Mouse (Mus musculus): ENCODE data around the gene Wnt3a. TPM values are rescaled to one million over a fixed set of nuclear protein-coding genes. Genes with fewer than 3 reads are reported as not detected.
"Not testable (repeated sequence)": the region's sequence is repeated elsewhere in the genome, so short reads cannot be mapped to it uniquely, and the experiment has no call there.

The Wnt3a gene
- polyA plus RNA-seq, 1 experiment from 2014 or later, result 12.6 TPM

DNA sequence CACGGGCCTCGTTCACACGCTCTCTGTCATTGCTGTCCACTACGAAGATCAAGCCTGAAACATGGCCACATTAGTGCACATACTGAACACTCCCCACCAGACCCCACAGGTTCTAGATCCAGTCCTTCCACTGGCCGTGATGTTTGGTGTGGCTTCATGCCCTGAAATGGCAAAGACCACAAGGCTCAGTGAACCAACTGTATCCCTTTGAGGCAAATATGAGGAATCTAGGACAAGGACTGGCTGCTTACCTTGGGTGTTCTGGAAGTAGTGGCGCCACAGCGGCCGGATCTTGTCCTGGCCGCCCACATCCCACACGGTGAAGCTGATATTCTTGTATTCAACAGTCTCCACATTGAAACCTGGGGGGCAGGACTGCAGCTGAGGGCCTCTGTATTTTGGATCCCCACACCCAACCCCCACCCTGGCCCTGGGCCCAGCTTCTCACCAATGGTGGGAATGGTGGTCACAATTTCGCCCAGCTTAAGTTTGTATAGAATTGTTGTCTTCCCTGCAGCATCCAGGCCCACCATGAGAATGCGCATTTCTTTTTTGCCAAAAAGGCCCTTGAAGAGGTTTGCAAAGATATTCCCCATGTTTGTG lies 77.6 kb downstream of the Wnt3a start:
- Histone ChIP-seq H3K4me1 (ENCODE audit: insufficient read depth, low read depth, low read length) (peaks cover under 1% of the 10 kb centered on the region; the same call in 1 of the 2 replicates), H3K27ac (ENCODE audit: low read length) (no peak overlapping the region), H3K36me3 (ENCODE audit: insufficient read depth, low read length) (peaks cover 19% of the 10 kb centered on the region; the same call in 1 of the 2 replicates), H3K9me3 (ENCODE audit: low read length) (no peaks in the 10 kb centered on the region), H3K9ac (replicated peaks; ENCODE audit: low read depth) (no peak overlapping the region), H3K4me3 (ENCODE audit: low read depth, low read length) (no peak overlapping the region), H3K27me3 (replicated peaks; ENCODE audit: insufficient read depth, low read length) (no peaks in the 10 kb centered on the region), H3K4me2 (replicated peaks; ENCODE audit: low read depth, low read length) (no peak overlapping the region)
- TF ChIP-seq CTCF (IDR thresholded peaks at IDR 0.05) (no peak), EP300 (IDR thresholded peaks at IDR 0.05) (no peak)
- ATAC-seq (no peak), DNase-seq (ENCODE audit: low spot score) (no peak)
- WGBS, result 83% methylated on average over 12 of the region's 12 CpGs

DNA sequence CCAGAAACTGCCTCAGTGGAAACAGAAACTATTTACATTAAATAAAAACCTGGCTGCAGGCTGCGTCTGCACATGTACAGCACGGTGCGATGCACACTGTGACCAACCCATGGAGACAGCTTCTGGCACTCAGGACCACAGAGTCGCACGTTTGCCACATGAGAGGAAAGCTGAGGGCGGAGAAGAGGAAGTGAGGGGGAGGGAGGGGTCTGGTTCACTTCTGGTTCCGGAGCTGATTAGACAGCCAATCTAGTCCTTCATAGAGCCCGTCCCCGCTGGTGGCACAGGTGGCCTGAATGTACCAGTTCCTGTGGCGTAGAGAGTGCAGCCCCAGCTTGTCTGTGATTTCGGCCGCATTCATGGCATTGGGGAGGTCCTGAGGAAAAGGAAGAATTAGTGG lies 78.2 kb downstream of the Wnt3a start:
- not testable (repeated sequence) for H3K27ac ChIP-seq (ENCODE audit: low read length); H3K4me1 ChIP-seq (ENCODE audit: insufficient read depth, low read depth, low read length); H3K9ac ChIP-seq (replicated peaks; ENCODE audit: low read depth); ATAC-seq; H3K4me2 ChIP-seq (replicated peaks; ENCODE audit: low read depth, low read length); H3K9me3 ChIP-seq (ENCODE audit: low read length); H3K27me3 ChIP-seq (replicated peaks; ENCODE audit: insufficient read depth, low read length); DNase-seq (ENCODE audit: low spot score); H3K4me3 ChIP-seq (ENCODE audit: low read depth, low read length)
- WGBS, result 60% methylated on average over 12 of the region's 12 CpGs
- H3K36me3 ChIP-seq (ENCODE audit: insufficient read depth, low read length), result peaks cover 19% of the 10 kb centered on the region; the same call in 1 of the 2 replicates

DNA sequence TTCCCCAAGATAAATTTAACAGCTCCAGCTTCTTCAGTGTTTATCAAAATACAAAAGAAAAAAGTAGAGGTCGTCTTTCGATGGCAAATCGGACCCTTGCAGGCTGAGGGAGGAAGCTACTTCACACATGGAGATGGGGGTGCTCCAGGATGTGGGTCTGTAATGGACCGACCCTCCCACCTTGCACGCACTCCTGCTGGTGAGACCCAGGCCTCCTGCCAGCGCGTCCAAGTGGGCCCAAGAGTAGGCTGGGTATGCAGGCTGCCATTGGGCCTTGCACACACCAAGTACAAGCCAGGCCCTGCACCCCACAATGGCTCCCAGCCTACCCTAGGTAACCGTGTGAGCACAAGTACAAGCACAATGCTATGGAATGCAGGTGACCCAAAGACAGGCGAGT lies 79.0 kb downstream of the Wnt3a start:
- H3K36me3 ChIP-seq (ENCODE audit: insufficient read depth, low read length), result peaks cover 19% of the 10 kb centered on the region; the same call in 1 of the 2 replicates
- H3K4me1 ChIP-seq (ENCODE audit: insufficient read depth, low read depth, low read length); H3K4me3 ChIP-seq (ENCODE audit: low read depth, low read length); ATAC-seq; DNase-seq (ENCODE audit: low spot score); H3K9me3 ChIP-seq (ENCODE audit: low read length); H3K27me3 ChIP-seq (replicated peaks; ENCODE audit: insufficient read depth, low read length); H3K4me2 ChIP-seq (replicated peaks; ENCODE audit: low read depth, low read length); H3K27ac ChIP-seq (ENCODE audit: low read length); H3K9ac ChIP-seq (replicated peaks; ENCODE audit: low read depth): not testable (repeated sequence)
- WGBS, result 74% methylated on average over 7 of the region's 9 CpGs

DNA sequence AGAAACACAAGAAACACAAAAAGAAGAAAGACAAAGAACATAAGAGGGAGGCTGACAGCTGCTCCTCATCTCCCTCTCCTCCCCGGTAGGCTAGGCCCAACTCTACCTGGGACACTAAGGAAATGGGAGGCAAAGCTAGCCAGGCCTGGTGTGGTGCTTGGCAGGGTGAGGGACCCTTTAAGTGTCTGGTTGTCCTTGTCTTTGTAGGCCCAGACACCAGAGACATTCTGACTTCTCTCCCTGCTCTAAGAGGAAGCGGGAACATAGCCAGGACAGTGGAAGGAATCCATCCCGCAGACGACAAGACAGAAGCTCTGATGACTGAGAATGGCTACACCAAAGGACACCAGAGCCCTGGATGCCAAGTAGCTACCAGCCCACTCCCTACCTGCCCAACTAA lies 80.5 kb downstream of the Wnt3a start:
- H3K27ac ChIP-seq (ENCODE audit: low read length), result no peak overlapping the region
- H3K9me3 ChIP-seq (ENCODE audit: low read length), result no peaks in the 10 kb centered on the region
- no peak overlapping the region for H3K4me3 ChIP-seq (ENCODE audit: low read depth, low read length)
- peaks cover 5% of the 10 kb centered on the region; the same call in 1 of the 2 replicates for H3K4me1 ChIP-seq (ENCODE audit: insufficient read depth, low read depth, low read length)
- DNase-seq (ENCODE audit: low spot score), result no peak
- no peaks in the 10 kb centered on the region for H3K27me3 ChIP-seq (replicated peaks; ENCODE audit: insufficient read depth, low read length)
- no peak overlapping the region for H3K4me2 ChIP-seq (replicated peaks; ENCODE audit: low read depth, low read length)
- H3K36me3 ChIP-seq (ENCODE audit: insufficient read depth, low read length), result peaks cover 24% of the 10 kb centered on the region; the same call in 1 of the 2 replicates
- no peak for TF ChIP-seq EP300 (IDR thresholded peaks at IDR 0.05)
- TF ChIP-seq CTCF (IDR thresholded peaks at IDR 0.05), result no peak
- 71% methylated on average over 4 of the region's 4 CpGs for WGBS
- no peak for ATAC-seq
- no peak overlapping the region for H3K9ac ChIP-seq (replicated peaks; ENCODE audit: low read depth)

DNA sequence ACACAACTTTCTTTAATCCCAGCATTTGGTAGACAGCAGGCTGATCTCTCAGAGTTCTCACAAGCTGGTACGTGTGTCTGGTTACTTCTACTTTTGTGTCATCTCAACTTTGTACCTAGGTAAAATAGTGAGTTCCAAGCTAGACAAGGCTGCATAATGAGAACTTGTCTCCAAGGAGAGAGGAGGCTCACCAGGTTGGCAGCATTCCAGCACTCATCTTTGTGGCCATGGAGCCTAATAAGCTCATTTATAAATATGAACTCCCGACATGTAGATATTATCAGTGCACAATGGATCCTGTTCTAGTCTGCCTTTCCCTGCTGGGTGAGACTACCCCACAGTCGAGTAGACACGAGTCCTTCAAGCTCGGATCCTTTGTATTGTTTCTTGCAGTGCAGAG lies 81.0 kb downstream of the Wnt3a start:
- 0 out of 2 replicates have a peak overlapping the region, but pooled peaks have one; percentile 97 for H3K27ac ChIP-seq (ENCODE audit: low read length)
- no peak for TF ChIP-seq CTCF (IDR thresholded peaks at IDR 0.05)
- TF ChIP-seq EP300 (IDR thresholded peaks at IDR 0.05), result no peak
- H3K36me3 ChIP-seq (ENCODE audit: insufficient read depth, low read length), result peaks cover 24% of the 10 kb centered on the region; the same call in 1 of the 2 replicates
- H3K4me3 ChIP-seq (ENCODE audit: low read depth, low read length), result no peak overlapping the region
- no peaks in the 10 kb centered on the region for H3K9me3 ChIP-seq (ENCODE audit: low read length)
- H3K9ac ChIP-seq (replicated peaks; ENCODE audit: low read depth), result no peak overlapping the region
- ATAC-seq (no peak), DNase-seq (ENCODE audit: low spot score) (no peak)
- 54% methylated on average over 5 of the region's 5 CpGs for WGBS
- no peaks in the 10 kb centered on the region for H3K27me3 ChIP-seq (replicated peaks; ENCODE audit: insufficient read depth, low read length)
- peaks cover 5% of the 10 kb centered on the region; the same call in 1 of the 2 replicates for H3K4me1 ChIP-seq (ENCODE audit: insufficient read depth, low read depth, low read length)
- H3K4me2 ChIP-seq (replicated peaks; ENCODE audit: low read depth, low read length), result 0 out of 2 replicates have a peak overlapping the region, but pooled peaks have one; percentile 84

DNA sequence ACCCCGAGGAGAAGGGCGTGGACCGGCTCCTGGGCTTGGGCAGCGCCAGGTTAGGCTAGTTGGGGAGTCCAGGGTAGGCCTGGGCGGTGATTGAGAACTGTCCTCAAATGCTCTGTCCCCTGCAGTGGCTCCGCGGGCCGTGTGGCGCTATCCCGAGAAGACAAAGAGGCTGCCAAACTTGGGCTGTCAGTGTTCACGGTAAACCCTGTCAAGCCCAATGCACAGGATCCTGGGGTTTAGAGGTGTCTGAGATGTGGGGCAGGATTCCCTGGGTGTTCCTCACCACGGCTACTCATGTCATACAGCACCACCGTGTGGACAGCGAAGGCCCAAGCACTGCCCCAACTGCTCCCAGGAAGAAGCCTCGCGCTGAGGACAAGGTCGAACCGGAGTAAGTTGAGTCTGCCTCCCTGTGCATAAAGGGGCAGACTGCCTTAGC lies 81.5 kb downstream of the Wnt3a start:
- Histone ChIP-seq H3K9me3 (ENCODE audit: low read length) (no peaks in the 10 kb centered on the region), H3K36me3 (ENCODE audit: insufficient read depth, low read length) (peaks cover 24% of the 10 kb centered on the region; the same call in 1 of the 2 replicates), H3K4me1 (ENCODE audit: insufficient read depth, low read depth, low read length) (peaks cover 5% of the 10 kb centered on the region; the same call in 1 of the 2 replicates), H3K4me3 (ENCODE audit: low read depth, low read length) (peak overlapping the region; percentile 89), H3K9ac (replicated peaks; ENCODE audit: low read depth) (peak overlapping the region; percentile 87), H3K27ac (ENCODE audit: low read length) (peak overlapping the region; percentile 97), H3K27me3 (replicated peaks; ENCODE audit: insufficient read depth, low read length) (no peaks in the 10 kb centered on the region), H3K4me2 (replicated peaks; ENCODE audit: low read depth, low read length) (peak overlapping the region; percentile 84)
- WGBS, result 2% methylated on average over 18 of the region's 18 CpGs
- TF ChIP-seq CTCF (IDR thresholded peaks at IDR 0.05), result peak; percentile 83
- TF ChIP-seq EP300 (IDR thresholded peaks at IDR 0.05), result no peak
- peak; percentile 90 for DNase-seq (ENCODE audit: low spot score)
- ATAC-seq, result peak; percentile 77

Data from lung, postnatal 0 days (tissue).